Mouse (Mus musculus): ENCODE results near the gene Hspa1a.

Hspa1a gene

GRCm38 (mm10) chr17:34944362-34944761 lies 27.6 kb downstream of the Hspa1a start:
- DNase-seq: no peak

DNA sequence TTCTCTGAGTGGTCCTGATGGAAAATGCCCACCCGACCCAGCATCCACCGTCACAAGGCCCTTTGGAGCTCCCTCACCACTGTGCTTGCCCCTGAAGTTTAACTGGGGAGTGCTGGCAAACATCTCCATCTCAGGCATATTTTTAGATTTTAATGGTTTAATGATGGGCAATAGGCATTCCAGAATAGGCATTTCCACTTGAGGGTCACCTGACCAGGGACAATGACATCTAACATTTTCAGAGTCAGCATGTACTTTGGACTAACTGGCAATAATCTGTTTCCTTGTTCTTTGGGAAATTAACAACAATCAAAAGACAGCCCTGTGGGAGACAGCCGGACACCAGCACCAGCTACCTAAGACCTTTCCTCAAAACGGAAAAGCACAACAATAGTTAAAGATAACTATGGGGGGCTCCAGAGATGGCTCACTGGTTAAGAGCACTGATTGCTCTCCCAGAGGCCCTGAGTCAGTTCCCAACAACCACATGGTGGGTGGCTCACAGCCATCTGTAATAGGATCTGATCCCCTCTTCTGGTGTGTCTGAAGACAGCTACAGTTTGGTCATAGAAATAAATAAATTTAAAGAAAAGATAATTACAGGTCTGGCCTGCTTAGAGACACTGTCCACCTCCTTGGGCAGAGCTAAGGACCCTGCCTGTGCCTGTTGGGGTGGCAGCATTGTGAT lies 28.7 kb downstream of the Hspa1a start:
- no peak for DNase-seq

DNA sequence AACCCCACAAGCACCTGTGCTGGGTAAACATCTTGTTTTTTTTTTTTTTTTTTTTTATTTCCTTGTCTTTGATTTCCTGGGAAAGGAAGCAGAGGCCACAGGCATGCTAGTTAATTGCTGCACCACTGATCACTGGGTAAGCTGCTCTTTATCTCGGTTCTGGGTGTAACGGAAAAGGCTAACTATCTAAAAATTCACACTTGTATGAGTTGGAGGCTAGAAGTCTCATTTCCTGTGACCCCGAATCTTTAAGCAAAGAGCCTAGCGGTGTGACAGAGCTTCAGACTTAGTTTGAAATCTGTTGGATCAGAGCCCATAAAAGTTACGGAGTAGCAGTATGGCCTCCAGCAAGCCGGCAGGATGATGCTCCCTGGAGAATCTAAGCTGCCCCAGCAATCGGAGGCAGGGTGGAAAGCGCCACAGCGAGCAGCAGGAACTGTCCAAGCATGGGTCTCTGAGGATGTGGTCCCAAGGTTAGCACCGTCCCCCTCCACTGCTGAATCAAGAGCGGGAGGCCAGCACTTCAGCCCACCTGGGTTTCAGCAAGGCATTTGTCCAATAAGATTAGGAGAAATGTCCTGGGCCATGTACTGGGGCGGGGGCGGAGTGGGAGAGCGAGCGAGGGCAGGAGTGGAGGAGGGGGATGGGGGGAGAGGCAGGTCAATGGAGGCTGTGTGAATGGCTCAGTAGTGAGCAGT lies 30.5 kb downstream of the Hspa1a start:
- no peak for DNase-seq

DNA sequence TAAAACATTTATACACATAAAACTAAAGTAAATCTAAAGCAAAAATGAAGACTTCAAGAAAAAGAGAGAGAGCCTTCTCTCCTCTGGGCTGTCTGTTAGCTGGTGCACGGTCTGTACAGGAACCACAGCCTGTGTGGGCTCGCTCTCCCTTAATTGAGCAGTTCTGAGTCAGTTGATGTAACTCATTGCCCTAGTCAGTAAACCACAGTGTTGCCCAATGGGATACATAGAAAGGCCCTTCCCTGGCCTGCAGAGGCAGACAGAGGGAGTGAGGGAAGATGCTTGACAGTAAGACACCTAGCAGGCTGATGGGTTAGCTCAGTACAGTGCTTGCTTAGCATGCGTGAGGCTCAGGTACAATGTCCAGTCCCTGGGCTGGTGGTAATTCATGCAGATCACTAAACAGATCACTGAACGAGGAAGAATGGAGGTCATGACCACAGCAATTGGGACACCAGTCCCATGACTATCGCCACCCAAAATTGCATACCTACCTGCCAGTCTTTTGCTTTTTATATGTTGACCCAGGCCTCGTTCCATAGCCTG lies 33.9 kb downstream of the Hspa1a start:
- DNase-seq: no peak

- DNase-seq: no peak
These were observed 37.1 kb downstream of the Hspa1a start for GRCm38 (mm10) chr17:34934830-34935229.

DNA sequence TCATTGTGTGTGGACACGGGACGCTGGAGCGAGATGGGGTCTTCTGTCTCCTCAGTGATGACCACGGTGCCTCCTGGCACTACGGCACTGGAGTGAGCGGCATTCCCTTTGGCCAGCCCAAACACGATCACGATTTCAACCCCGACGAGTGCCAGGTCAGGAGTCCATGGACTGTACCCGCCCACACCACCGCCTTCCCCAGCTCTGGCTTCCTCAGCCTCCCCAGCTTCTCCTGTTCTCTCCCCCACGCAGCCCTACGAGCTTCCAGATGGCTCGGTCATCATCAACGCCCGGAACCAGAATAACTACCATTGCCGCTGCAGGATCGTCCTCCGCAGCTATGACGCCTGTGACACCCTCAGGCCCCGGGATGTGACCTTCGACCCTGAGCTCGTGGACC lies 37.9 kb downstream of the Hspa1a start:
- no peak for DNase-seq

DNA sequence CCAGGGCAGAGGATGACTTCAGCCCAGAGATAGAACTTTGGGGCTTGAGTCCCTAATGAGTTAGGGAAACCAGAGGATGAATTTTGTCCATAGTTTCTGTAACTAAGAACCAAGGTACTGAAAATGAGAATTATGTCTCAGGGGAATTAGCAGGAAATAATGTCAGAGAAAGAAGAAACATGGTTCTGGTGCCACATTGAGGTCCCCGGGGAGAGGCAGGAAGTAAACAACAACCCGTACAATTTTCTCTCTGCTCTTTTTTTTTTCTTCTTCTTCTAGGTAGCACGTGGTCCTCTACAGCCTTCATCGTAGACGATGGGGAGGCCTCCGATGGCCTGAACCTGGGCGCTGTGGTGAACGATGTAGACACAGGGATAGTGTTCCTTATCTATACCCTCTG lies 39.7 kb downstream of the Hspa1a start:
- DNase-seq: no peak

DNA sequence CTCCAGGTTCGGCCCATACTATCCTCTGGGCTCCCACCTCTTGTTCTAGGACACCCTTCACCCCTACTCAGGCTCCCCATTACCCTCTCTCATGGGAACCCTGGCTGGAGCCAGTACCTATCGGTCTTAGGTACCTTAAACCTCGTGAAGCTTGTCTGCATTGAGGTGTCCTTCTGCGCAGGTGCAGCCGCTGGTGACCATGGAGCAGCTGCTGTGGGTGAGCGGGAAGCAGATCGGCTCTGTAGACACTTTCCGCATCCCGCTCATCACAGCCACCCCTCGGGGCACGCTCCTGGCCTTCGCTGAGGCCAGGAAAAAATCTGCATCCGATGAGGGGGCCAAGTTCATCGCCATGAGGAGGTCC lies 40.2 kb downstream of the Hspa1a start:
- DNase-seq: peak; percentile 58 to 59

DNA sequence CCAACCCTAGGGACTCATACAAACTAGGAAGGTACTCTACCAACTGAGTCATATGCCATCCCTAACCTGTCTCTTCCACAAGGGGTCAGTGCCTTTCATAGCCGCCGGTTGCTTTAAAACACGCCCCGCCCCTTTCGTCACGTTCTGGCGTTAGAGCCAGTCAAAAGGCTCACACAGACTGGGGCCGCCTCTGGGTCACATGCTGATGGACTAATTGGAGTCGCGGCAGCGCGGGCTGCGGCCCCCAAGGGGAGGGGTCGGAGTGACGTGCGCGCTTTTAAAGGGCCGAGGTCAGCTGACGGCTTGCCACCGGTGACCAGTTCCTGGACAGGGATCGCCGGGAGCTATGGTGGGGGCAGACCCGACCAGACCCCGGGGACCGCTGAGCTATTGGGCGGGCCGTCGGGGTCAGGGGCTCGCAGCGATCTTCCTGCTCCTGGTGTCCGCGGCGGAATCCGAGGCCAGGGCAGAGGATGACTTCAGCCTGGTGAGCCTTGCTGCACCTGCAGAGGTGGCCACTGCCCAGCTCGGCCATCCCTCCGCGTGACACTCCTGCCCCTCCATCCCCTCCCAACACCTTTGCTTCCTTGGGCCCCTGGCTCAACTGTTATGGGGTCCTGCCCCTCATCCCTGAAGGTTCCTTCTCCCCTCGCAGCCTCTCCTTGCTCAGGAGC lies 40.8 kb downstream of the Hspa1a start, which contains the start of gene Neu1:
Gene Neu1, plus strand, starts transcription at position 193 of the 674 bp plus-strand sequence.
- DNase-seq: peak; percentile 100

GRCm38 (mm10) chr17:34928841-34929240 lies 43.1 kb downstream of the Hspa1a start:
- DNase-seq: no peak

- no peak for DNase-seq
These were observed 44.5 kb downstream of the Hspa1a start for GRCm38 (mm10) chr17:34927306-34928019.

- DNase-seq: no peak
These were observed 47.7 kb downstream of the Hspa1a start for GRCm38 (mm10) chr17:34924258-34924657.

DNA sequence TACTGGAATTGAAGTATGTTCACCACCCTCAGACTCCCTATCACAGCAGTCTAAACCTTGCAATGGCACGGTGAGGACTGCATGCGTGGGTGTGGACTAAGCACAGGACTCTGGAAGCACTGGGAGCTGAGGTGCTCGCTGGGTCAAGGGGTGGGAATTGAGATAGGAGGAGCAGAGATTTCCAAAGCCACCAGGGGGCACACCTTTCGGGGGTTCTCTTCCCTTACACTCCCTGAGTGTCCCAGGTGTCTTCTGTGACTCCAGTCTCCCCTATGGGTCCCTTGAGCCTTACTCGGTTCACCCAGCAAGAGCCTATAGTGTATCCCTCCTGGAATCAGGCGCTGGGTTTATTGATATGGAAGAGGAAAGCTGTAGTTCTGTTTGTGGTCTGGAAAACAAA lies 49.0 kb downstream of the Hspa1a start:
- DNase-seq: no peak

All from cerebellum, postnatal 14 days (tissue).